Mouse (Mus musculus): Measurements from ENCODE around the gene Xylt1. TPM values are rescaled to one million over a fixed set of nuclear protein-coding genes. Genes with fewer than 3 reads are reported as not detected.

Xylt1 gene
- polyA plus RNA-seq, 1 experiment from 2014 or later = 2.0 TPM

DNA sequence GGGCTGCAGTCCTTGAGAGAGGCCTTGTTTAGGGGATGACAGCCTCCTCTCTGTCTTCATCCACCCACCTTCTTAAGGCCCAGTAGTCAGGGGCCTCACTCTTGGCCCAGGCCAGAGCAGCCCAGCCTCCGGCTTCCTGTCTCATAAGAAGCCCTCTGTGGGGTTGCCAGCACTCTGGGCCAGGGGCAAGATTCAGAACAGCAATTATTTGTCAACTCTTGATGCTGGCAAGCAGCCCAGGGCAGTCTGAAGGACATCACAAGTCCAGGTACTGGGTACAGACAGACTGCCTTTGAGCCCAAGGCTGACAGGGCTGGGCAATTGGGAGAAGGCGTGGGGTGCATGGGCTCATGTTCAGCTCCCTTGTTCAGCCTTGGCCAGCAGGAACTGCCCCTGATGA is 129.3 kb downstream of the Xylt1 start:
- no peak for ATAC-seq (replicated peaks)
- no peaks in the 10 kb centered on the region for H3K36me3 ChIP-seq
- WGBS = 70% methylated on average over 2 of the region's 2 CpGs

DNA sequence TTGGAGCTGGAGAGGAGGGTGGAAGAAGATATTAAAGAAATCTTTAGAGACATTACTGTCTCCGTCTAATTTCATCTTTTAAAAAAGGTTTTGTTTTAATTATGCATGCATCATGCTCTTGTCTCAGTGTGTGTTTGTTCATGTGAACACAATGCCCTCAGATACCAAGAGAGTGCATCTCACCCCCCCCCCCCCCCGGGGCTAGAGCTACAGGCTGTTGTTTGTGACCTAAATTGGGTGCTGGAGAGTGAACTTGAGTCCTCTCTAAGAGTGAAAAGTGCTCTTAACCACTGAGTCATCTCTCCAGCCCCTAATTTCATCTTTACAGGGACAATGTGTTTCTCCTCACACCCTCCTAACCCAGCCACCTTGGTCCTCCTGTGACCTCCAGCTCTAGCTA is 131.5 kb downstream of the Xylt1 start:
- H3K4me1 ChIP-seq = 0 out of 2 replicates have a peak, but pooled peaks cover 2% of the 10 kb centered on the region
- H3K9me3 ChIP-seq = no peaks in the 10 kb centered on the region
- no peak overlapping the region for H3K27ac ChIP-seq (replicated peaks)
- no peak for ATAC-seq (replicated peaks)
- no peak overlapping the region for H3K4me2 ChIP-seq (replicated peaks)
- no peaks in the 10 kb centered on the region for H3K36me3 ChIP-seq
- no peaks in the 10 kb centered on the region for H3K27me3 ChIP-seq
- no peak overlapping the region for H3K9ac ChIP-seq (replicated peaks)
- H3K4me3 ChIP-seq = no peak overlapping the region
- 94% methylated on average over 2 of the region's 2 CpGs for WGBS

More for the DNA sequence above, 129.3 kb downstream of the Xylt1 start:
- H3K27ac ChIP-seq (replicated peaks) = no peak overlapping the region
- H3K9ac ChIP-seq (replicated peaks) = no peak overlapping the region
- H3K4me2 ChIP-seq (replicated peaks) = no peak overlapping the region
- H3K27me3 ChIP-seq = no peaks in the 10 kb centered on the region
- H3K4me3 ChIP-seq = no peak overlapping the region
- no peaks in the 10 kb centered on the region for H3K9me3 ChIP-seq
- H3K4me1 ChIP-seq = 0 out of 2 replicates have a peak, but pooled peaks cover 2% of the 10 kb centered on the region

DNA sequence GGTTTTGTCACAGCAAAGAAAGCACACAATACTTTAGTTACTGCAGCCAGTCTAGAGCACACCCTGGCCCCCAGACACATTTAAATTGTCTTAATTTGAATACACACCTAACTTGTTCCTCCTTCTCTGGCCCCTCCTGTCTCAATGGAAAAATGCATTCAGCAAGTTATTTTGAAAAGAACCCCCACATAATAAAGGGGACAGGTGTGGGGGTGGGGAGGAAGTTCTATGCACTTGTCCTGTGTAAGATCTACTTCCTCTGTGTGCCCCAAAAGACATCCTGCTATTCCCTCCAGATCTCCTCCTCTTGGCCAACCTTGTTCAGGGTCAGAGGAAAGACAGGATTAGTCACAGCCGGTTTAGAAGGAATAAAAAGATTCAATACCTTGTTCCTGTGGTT is 135.0 kb downstream of the Xylt1 start:
- Histone ChIP-seq H3K4me3 (no peak overlapping the region), H3K36me3 (no peaks in the 10 kb centered on the region), H3K4me2 (replicated peaks) (no peak overlapping the region), H3K9me3 (no peaks in the 10 kb centered on the region), H3K27me3 (no peaks in the 10 kb centered on the region), H3K27ac (replicated peaks) (no peak overlapping the region), H3K9ac (replicated peaks) (no peak overlapping the region), H3K4me1 (no peaks in the 10 kb centered on the region)
- no peak for ATAC-seq (replicated peaks)
- WGBS = 68% methylated on average over 1 of the region's 1 CpGs

DNA sequence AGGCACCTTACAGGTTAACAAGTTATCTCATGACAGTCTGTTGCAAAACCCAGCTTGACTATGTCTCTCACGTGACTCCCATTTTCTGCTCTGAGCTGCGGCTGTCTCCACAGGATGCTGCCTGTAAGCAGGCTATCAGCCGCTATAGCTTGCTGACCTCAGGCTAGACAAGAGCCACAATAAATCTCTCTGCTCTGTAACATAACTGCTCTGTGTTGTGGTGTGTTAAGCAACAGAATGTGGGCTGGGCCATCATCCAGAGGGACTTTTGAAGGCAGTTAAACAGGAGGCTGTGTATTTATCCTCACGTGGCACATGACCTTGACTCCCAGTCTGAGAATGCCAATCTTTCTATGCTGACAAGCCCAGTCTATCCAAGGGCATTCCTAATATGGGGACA is 136.1 kb downstream of the Xylt1 start:
- Histone ChIP-seq H3K36me3 (no peaks in the 10 kb centered on the region), H3K4me2 (replicated peaks) (no peak overlapping the region), H3K27me3 (no peaks in the 10 kb centered on the region), H3K4me3 (no peak overlapping the region), H3K4me1 (0 out of 2 replicates have a peak, but pooled peaks cover under 1% of the 10 kb centered on the region), H3K27ac (replicated peaks) (no peak overlapping the region), H3K9me3 (no peaks in the 10 kb centered on the region), H3K9ac (replicated peaks) (no peak overlapping the region)
- no peak for ATAC-seq (replicated peaks)
- 57% methylated on average over 4 of the region's 4 CpGs for WGBS

DNA sequence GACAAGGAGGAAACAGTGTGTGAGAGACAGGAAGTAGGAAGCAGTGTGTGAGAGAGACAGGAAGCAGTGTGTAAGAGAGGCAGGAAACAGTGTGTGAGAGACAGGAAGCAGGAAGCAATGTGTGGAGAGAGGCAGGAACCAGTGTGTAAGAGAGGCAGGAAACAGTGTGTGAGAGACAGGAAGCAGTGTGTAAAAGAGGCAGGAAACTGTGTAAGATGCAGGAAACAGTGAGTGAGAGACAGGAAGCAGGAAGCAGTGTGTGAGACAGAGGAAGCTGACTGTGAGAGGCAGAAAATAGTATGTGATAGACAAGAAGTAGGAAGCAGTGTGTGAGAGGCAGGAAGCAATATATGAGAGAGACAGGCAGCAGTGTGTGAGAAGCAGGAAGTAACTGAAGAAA is 140.6 kb downstream of the Xylt1 start:
- peaks cover 14% of the 10 kb centered on the region for H3K4me1 ChIP-seq
- no peak overlapping the region for H3K4me3 ChIP-seq
- H3K9ac ChIP-seq (replicated peaks) = no peak overlapping the region
- no peak for ATAC-seq (replicated peaks)
- H3K36me3 ChIP-seq = no peaks in the 10 kb centered on the region
- H3K27ac ChIP-seq (replicated peaks) = no peak overlapping the region
- H3K4me2 ChIP-seq (replicated peaks) = no peak overlapping the region
- H3K27me3 ChIP-seq = no peaks in the 10 kb centered on the region
- H3K9me3 ChIP-seq = no peaks in the 10 kb centered on the region

DNA sequence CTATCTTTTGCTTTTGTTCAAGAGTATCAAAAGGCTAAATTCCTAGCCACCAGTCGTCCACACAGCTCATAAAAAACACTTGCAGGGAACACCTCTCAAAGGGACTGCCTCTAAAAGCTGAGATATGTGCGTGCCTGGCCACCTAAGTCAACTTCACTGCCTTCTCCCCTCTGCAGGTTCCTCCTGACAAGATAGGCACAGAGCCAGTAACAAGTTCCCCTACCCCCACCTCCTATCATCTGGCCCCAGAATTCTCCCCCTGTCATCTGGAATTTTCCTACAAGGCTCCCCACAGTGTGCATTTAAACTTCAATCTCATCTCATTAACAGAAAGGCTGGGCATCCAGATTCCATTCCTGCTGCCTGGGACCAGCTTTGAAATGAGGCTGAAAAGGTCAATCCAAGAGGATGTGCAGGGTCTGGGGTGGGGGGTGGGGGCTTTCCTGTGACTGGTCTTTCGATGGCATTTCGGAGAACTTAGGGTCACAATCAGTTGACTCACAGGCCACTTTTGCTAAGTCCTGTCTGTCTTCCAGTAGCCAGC is 141.4 kb downstream of the Xylt1 start:
- no peak for ATAC-seq (replicated peaks)
- 46% methylated on average over 4 of the region's 4 CpGs for WGBS
- no peak overlapping the region for H3K4me2 ChIP-seq (replicated peaks)
- no peaks in the 10 kb centered on the region for H3K27me3 ChIP-seq
- H3K36me3 ChIP-seq = no peaks in the 10 kb centered on the region
- H3K4me1 ChIP-seq = peaks cover 14% of the 10 kb centered on the region
- no peak overlapping the region for H3K9ac ChIP-seq (replicated peaks)
- H3K27ac ChIP-seq (replicated peaks) = no peak overlapping the region
- H3K4me3 ChIP-seq = no peak overlapping the region
- no peaks in the 10 kb centered on the region for H3K9me3 ChIP-seq

DNA sequence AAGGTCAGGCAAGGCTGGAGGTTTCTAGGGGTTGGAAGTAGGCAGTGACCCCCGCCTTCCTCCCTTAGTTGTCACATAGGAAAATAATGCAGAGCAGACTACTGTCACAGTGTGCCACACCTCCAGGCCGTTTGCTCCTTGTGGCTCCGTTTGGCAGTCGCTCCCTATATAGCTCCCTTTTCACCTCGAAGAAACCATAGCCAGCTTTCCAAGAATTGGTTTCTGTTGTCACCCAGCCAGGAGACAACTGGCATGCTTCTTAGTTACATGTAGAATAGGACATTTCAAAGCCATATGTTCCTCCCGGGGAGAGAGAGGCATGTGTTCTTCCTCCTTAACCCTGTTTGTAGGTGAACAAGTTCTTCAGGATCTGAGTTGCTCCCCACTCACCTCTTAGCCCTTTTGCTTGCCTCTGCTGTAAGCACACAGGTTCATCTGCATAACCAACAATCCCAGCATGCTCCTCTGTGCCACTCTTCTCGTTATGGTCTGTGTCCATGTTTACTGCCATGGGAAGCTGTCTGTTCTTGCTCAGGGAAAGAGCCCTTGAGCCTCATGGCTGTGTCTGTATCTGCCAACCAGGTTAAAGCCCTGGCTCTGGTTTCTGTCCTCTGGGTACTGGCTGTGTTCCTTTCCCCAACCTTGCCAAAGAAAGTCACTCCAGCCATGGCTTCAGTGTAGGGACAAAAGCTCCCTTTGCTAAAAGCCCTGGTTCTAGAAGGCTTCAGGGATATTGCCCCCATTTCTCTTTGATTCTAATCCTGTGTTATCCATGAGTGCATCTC is 143.8 kb downstream of the Xylt1 start:
- Histone ChIP-seq H3K27me3 (no peaks in the 10 kb centered on the region), H3K4me3 (no peak overlapping the region), H3K9me3 (no peaks in the 10 kb centered on the region), H3K4me2 (replicated peaks) (no peak overlapping the region), H3K36me3 (no peaks in the 10 kb centered on the region), H3K4me1 (peaks cover 14% of the 10 kb centered on the region), H3K27ac (replicated peaks) (no peak overlapping the region), H3K9ac (replicated peaks) (no peak overlapping the region)
- WGBS = 47% methylated on average over 7 of the region's 7 CpGs
- no peak for ATAC-seq (replicated peaks)

DNA sequence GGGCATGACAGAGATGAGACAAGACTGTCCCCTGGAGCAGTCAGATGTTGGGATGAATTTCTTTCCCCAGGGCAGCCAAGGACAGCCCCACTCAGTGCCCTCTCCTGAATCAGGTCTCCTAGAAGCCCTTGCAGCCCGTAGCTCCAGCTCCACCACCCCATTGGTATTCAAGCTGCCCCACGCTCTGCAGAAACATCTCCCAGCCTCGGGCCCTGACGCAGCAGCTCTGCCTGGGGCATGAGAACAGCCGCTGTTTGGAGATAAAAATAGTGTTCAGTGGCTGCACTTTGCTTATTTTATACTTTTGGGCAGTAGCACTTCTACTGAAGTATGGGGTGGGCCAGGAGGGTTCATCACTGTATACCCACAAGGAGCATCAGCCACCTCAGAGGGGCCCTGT is 144.9 kb downstream of the Xylt1 start:
- H3K4me2 ChIP-seq (replicated peaks) = no peak overlapping the region
- H3K27ac ChIP-seq (replicated peaks) = no peak overlapping the region
- no peaks in the 10 kb centered on the region for H3K9me3 ChIP-seq
- H3K36me3 ChIP-seq = no peaks in the 10 kb centered on the region
- H3K27me3 ChIP-seq = no peaks in the 10 kb centered on the region
- no peak overlapping the region for H3K9ac ChIP-seq (replicated peaks)
- peaks cover 14% of the 10 kb centered on the region for H3K4me1 ChIP-seq
- no peak overlapping the region for H3K4me3 ChIP-seq
- WGBS = 93% methylated on average over 5 of the region's 5 CpGs
- ATAC-seq (replicated peaks) = no peak

DNA sequence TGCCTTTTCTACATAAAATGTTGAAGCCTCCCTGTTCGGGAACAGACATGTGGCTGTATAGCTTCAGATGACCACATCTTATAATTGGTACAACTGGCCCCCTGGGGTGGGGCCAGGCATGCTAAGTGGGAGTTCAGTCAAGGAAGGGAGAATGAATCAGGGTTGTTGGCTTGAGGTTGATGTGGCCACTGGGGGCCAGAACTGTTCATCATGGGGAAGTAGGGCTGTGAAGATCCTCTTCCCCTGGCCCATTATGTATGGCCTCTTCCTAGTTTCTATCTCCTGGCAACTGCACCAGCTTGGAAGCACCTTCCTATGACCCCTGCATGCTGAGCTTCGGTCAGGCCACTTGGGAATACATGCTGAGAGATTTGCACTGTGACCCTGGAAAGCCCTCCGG is 145.8 kb downstream of the Xylt1 start:
- H3K9me3 ChIP-seq = no peaks in the 10 kb centered on the region
- H3K27ac ChIP-seq (replicated peaks) = no peak overlapping the region
- no peak overlapping the region for H3K4me2 ChIP-seq (replicated peaks)
- no peak overlapping the region for H3K4me3 ChIP-seq
- H3K36me3 ChIP-seq = no peaks in the 10 kb centered on the region
- 92% methylated on average over 3 of the region's 3 CpGs for WGBS
- no peak for ATAC-seq (replicated peaks)
- peaks cover 14% of the 10 kb centered on the region for H3K4me1 ChIP-seq
- no peak overlapping the region for H3K9ac ChIP-seq (replicated peaks)
- no peaks in the 10 kb centered on the region for H3K27me3 ChIP-seq

DNA sequence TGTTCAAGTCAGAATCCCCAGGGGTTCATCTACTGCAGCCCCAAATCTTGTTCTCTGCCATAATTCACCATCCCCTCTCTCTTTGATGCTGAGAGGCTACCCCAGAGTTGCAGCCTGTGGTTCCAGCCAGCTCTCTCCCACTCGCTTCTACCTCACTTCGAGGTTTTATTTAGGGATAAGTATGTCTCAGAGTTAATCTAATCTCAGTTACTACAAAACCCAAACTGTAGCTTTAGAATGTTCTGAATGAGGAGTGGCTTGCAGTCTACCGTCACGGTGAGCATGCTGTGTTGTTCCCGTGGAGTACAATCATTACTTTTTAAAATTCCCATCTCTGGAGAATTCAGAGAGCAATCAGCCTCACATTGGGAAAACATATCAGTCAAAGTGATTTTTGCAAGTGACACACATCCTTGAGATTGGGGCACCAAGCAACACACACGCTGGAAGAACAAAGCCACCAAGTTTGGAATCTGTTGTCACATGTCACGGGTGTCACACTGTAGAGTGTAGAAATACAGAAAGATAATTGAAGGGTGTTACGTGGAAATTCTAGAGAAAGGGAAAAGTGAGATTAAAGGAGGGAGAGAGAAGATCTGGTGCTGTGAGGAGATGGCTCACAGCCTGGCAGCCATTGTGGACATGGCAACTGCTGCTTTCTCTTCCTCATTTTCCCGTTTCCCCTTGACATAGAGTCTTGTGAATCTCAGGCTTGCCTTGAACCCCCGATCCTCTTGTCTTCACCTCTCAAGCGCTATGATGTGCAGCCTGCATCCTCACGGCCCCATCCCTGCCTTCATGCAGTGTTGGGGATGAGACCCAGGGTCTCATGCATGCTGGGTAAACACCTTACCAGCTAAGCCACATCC is 149.2 kb downstream of the Xylt1 start:
- Histone ChIP-seq H3K4me1 (no peaks in the 10 kb centered on the region), H3K4me2 (replicated peaks) (no peak overlapping the region), H3K9ac (replicated peaks) (no peak overlapping the region), H3K36me3 (no peaks in the 10 kb centered on the region), H3K9me3 (no peaks in the 10 kb centered on the region), H3K27ac (replicated peaks) (no peak overlapping the region), H3K4me3 (no peak overlapping the region), H3K27me3 (no peaks in the 10 kb centered on the region)
- 66% methylated on average over 12 of the region's 12 CpGs for WGBS
- ATAC-seq (replicated peaks) = no peak

DNA sequence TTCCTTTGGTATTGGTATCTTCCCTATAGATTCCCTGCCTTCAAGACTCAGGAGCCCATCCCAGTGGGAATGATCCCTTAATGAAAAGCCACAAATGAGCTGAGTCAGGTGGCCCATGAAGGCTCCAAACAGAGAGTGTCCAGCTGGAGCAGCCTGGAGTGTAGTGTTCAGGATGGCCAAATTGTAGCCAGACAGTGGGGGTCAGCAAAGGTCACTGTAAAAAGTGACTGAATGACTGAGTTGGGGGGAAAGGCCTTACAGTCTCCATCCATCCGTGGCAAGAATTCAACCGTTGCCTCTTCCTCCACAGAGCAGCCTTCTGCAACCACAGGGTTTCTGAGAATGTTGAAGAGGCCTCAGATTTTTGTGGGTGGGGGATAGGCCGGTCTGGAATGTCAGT is 151.9 kb downstream of the Xylt1 start:
- Histone ChIP-seq H3K36me3 (no peaks in the 10 kb centered on the region), H3K27me3 (no peaks in the 10 kb centered on the region), H3K4me3 (no peak overlapping the region), H3K4me1 (no peaks in the 10 kb centered on the region), H3K27ac (replicated peaks) (no peak overlapping the region), H3K9me3 (no peaks in the 10 kb centered on the region), H3K4me2 (replicated peaks) (no peak overlapping the region), H3K9ac (replicated peaks) (no peak overlapping the region)
- 75% methylated on average over 3 of the region's 3 CpGs for WGBS
- ATAC-seq (replicated peaks) = no peak

DNA sequence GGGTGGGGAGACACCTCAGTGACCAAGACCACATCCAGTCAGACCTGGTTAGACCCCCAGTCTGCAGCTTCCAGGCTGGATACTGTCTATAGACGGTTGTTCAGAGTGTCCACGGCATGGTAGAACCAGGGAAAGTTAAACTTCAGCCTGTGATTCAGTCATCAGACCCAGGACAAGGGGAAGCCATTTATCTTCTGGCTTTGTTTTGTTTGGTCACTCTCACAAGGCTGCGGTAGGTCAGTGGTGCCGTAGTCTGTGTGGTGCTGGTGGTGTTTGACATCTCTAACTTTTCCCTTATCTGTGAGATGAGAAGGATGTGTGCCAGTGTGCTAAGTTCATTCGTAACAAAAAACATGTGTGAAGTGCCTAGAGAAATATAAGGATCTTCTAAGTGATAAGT is 152.4 kb downstream of the Xylt1 start:
- 94% methylated on average over 5 of the region's 5 CpGs for WGBS
- Histone ChIP-seq H3K27me3 (no peaks in the 10 kb centered on the region), H3K27ac (replicated peaks) (no peak overlapping the region), H3K4me1 (no peaks in the 10 kb centered on the region), H3K4me2 (replicated peaks) (no peak overlapping the region), H3K36me3 (no peaks in the 10 kb centered on the region), H3K9ac (replicated peaks) (no peak overlapping the region), H3K4me3 (no peak overlapping the region), H3K9me3 (no peaks in the 10 kb centered on the region)
- ATAC-seq (replicated peaks) = no peak

All from forebrain, embryonic 15.5 days (tissue).